Mouse (Mus musculus): Measurements from ENCODE around the gene Tent4b.
A peak's percentile ranks its signal among the peaks of the same experiment; 100 is the strongest.

Tent4b gene

DNA sequence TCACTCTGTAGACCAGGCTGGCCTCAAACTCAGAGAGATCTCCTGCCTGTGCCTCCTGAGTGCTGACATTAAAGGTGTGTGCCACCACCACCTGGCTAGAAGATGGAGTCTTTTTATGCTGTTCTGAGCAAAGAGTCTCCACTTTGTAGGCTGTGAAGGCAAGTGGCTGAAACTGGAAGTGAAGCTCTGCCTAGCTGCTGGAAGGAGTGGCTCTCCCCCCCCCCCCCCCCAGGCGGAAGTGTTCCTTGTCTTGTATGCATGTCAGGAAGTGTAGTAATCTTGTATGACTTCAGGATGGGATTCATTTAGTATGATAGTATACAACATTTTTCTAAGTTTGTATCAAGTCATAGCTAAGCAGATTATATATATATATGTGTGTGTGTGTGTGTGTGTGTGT lies 29.8 kb downstream of the Tent4b start:
- DNase-seq: no peak

DNA sequence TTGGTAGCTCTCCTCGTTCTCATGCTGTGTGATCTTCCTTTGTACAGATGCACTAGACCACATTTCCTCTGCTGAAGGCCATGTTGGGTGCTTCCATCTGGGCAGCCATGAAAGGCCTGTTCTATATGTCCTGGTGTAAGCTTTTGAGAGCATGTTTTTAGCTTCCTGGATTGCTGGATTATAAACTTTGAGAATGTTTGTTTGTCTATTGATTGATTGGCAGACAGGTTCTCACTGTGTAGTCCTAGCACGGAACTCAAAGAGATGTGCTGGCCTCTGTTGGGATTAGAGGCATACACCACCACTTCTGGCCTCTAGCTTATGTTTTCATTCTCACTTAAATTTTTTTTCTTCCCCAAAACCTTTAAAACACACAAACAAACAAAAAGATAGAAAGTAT lies 37.7 kb downstream of the Tent4b start:
- DNase-seq: no peak

DNA sequence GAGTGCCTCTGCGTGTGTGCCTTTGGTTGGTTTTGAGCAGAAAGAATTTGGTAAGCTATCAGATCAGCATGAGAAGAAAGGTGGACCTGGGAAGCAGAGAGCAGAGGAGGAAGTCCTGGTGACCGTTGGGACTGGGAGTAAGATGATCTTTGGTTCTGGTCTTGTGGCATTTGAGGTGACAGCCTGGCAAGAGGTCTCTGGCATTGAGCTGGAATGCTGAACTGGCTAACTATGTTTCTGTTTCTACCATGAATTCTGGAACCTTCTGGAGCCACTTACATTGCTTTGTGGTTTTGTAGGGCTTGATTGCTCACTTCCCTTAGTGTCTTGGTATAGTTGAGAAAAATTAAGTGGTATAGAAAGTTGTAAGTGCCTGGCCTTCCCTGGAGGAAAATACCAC lies 38.6 kb downstream of the Tent4b start:
- no peak for DNase-seq

DNA sequence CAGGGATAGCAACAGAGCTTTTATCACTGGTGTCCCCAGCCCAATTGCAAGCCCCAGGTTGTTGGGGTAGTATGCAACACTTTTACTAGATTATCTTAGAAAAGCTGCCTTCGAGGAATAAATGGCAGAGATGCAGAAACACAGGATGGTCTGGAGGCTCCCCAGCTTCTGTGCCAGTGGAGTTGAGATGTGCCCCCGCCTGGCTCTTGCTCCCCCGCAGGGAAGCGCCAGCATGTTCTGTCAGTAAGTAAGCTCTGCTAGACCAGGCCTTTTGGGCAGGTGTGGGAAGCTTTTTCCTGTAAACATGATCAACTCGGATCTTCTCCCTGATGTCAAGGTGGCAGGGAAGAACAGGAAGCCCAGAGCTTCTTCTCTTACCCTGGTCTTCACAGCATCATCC lies 40.3 kb downstream of the Tent4b start:
- no peak for DNase-seq

DNA sequence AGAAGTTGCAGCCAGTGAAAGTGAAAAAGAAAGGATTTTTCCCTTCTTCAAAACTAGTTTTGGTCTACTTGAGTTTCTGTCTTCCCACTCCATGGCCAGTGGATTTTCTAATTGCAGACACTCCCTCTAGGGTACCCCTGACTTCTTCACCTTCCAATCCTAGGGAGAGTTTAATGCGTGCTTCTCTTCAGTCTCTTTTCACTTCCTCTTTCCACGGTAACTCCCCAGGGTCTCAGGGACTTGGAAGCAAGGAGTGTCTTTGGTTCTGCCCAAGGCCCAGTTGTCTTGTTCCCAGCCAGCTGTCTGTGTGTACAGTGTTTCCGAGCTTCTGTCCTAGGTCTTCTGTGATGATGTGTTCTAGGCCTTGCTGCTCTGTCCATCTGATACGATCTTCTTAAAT lies 42.9 kb downstream of the Tent4b start:
- DNase-seq: no peak

DNA sequence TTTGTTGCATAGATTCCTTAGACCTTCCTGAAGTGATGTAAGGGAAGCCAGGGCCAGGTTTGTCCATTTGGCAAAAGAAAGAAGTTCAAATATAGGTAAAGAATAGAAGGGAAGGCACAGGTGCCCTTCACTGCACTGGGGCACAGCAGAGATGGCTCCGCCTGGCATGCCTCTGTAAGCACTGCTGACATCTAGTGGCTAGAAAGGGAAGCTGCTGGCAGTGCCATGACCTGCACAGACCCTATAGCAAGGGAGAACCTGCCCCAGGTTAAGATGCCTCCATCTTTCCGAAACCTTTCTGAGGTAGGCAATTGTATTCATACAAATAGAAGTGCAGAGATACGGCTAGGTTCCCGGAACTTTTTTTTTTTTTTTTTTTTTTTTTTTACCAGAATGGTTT lies 45.3 kb downstream of the Tent4b start:
- peak; percentile 71 for DNase-seq

DNA sequence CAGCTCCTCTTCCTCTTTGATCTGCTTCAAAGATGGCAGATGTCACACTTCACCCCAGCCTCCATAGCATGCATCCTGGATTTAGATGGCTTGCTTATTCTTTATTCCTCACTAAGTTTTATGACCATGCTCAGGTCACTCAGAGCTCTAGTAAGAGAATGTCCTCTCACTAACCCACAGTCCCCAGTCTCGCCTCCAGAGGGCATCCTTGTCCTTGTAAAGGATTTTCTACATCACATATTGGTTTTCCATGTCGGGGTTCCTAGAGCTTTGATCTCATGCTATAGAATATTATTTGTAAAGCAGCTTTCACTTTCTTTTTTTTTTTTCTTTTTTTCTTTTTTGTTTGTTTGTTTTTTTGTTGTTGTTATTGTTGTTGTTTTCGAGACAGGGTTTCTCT lies 53.8 kb downstream of the Tent4b start:
- DNase-seq: peak; percentile 79

DNA sequence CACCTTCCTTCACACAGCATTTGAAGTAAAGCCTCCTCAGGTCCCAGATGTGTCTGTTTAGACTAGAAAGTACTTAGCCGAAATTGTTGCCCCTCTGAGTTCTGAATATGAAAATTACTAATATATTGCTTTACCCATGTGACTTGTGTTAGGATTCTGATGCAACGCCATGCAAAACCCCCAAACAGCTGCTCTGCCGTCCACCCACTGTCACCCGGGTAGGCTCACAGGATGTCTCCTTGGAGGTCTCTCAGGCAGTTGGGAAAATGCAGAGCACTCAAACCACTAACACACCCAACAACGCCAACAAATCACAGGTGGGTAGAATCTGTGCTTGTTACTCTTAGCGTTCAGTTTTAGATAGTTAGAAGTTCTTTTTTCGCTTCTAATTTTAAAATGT lies 55.9 kb downstream of the Tent4b start:
- DNase-seq: no peak

DNA sequence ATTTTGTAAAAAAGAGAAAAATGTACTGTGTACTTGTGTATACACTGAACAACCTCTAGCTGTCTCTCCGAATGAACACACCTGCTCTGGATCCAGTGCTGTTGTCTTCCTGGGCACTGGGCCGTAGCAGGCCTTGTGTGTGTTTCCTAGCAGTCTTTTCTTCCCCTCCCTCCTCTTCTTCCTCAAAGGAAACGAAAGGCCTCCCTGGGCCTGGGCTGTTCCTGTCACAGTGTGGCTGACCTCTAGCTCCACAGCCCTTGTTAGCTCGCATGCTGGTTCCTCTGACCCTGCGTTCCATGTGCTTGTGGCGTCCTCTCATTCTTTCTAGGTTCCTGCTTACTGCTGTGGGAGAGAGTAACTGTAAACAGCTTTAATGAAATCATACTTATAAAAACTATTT lies 59.0 kb downstream of the Tent4b start:
- no peak for DNase-seq

DNA sequence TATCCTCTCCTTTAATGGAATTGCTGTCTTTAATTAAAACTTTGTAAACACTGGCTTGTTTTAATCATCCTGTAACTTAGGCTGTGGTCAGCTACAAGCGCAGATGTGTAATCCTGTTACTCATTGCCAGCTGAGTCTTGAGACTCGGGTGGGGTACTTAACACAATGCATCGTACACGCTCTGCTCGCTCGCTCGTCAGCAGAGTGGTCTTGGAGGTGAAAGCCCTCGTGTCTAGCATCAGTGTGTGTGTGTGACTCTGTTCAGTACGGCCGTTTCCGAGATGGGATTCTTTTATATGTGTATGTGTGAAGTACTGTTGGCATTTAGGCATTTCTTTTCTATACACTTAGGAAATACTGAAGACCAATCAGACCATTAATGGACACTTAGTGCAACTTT lies 59.5 kb downstream of the Tent4b start:
- DNase-seq: no peak

DNA sequence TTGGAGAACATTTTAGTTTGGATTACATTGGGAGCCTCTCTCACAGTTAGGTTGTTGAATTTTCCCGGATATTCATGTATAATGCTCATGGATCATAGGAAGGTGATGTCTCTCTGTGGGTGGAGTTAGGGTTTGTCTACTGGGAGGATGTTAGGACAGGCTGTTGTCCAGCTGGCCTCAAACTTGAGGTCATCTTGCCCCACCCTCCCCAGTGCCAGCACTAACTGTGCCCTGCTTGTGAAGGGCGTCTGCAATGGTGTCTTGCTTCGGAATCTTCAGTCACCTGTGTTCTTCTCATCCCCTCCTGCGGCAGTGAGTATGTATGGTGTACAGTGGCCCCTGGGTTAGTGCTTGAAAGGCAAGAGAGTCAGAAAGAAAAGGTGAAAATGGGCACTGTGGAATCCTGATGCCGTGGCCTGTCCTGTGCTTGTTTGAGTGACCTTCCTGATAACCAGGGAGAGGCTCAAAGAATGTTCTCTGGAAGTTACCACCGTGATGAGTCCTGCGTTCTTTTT lies 61.5 kb downstream of the Tent4b start:
- DNase-seq: no peak

DNA sequence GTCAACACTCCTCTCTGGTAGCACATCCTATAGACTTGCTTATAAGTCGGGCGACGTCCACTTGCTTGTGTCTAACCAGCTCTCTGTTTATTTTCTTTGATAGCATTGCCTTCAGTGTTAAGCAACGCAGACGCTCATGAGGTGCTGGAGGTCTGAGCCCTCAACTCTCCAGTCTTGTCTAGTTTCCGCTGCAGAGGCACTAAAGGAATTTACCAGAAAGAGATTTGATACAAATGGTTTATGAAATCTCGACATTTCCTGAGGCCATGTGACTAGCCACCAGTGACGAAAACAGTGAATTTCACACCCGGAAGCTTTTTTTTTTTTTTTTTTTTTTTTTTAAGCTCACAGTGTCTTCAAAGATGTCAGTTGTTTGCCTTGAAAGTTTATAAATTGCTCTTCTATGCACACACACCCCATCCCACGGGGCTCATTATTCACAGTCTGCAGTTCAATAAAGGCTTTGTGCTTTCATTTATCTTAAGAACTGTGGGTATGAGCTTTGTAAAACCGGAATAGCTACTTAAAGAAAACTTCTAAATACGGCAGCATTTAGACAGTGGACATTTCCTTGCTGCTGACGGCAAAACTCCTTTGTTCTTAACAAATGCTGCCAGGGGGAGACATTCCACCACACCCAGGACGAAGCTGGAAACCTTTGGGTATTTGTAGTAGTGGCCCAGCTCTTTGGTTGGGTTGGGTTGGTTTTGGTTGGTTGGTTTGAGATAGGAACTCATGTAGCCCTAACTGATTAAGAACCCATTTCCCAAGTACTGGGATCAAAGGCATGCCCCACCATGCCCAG lies 64.0 kb downstream of the Tent4b start:
- DNase-seq: no peak

DNA sequence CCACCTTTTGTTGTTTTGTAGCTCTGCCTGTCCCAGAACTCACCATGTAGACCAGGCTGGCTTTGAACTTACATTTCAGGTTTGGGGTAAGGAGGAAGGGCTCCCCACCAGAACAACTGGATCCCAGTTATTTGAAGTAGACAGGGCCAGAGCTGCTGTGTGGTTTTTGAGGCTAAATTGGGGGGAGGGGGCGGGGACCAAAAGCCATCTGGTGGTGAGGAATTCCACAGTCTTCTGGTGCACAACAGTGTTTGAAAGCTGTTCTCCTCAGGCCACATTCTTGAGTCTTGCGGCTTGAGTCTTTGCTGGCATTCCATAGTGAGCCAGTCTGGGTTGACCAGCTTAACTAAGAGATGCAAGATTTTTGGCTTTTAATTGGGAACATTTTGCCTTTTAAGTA lies 66.5 kb downstream of the Tent4b start:
- peak; percentile 48 for DNase-seq

DNA sequence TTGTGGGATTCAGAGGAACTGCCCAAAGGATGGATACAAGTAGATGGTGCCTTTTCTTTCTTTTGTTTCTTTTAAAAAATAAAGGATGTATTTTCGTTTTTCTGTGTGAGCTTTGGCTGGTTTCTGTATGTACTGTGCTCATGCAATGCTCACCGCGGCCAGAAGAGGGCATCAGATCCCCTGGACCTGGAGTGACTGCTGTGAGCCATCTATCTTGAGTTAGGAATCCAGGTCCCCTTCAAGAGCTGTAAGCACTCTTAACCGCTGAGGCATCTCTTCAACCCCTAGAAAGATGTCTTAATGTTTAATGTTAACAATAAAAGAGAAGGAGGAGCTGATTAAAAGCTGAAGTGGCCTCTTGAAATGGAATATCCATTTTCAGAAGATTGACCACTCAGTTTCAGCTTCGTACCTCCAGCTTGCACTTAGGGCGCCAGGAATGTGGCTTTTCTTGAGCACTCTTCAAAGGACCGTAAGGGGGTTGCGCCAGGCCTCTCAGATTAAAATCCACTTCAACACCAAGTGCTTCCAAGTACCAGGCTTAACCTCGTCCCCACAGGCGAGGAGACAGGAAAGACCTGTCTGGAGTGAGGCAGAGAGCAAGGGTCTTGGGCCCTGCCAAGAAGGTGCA lies 67.3 kb downstream of the Tent4b start:
- peak; percentile 93 for DNase-seq

DNA sequence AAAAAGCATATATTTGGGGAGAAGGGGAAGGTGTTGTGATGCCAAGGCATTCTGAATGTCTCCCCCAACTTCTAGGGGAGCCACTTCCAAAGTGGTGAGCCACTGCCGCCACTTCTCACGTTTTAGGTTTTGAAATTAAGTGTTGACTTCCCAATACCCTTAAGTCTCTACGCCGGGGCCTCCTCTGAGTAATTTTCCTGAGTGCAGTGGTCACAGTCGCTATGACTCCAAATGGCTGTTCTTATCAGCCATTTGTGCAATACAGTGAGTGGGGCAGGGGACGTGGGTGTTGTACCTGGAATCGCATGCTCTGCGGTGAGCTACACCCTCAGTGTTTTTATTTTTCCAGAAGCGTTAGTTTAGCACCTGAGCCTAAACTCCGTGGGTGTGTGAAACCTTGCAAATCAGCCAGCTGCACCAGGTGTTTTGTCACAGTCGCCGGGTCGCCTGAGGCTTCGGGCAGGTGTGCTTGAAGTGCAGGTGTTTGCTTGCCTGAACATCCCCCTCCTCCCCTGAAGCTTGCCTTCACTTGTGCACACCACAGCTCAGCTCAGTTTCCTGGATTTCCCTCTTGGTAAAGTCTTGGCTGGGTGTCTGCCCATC lies 67.9 kb downstream of the Tent4b start:
- peak; percentile 38 for DNase-seq

DNA sequence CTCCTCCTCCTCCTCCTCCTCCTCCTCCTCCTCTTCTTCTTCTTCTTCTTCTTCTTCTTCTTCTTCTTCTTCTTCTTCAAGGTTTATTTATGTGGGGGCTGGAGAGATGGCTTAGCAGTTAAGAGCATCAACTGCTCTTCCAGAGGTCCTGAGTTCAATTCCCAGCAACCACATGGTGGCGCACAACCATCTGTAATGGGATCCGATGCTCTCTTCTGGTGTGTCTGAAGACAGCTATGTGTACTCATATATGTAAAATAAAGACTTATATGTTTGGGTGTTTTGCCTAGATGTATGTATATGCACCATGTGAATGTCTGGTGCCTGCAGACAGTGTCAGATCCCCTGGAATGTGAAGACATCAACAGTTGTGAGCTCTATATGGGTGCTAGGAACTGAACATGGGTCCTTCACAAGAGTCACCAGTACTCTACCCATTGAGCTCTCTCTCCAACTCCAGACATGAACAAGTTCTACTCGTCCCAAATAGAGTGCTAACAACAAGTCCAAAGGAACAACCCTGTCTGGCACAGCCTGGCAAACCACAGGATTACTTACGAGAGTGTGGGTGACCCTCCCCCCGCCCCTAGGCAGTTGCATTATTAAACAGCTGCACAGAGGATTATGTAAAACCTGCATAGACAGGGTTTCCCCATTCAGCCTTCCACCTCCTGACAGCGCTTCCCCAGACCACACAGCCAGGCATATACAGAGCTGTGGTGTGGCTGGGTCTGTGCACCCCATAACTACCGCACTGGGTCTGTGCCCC lies 70.3 kb downstream of the Tent4b start:
- DNase-seq: no peak

DNA sequence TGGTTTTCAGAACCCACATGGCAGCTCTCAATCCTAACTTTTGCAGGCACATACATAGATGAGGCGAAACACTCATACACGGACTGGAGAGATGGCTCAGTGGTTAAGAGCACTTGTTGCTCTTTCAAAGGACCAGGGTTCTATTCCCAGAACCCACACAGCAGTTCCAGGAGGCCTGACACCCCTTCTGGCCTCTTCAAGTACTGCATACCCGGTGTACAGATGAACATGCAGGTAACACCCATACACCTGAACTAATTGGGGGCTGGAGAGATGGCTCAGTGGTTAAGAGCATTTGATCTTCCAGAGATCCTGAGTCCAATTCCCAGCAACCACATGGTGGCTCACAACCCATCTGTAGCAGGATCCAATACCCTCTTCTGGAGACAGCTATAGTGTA lies 71.1 kb downstream of the Tent4b start:
- no peak for DNase-seq

DNA sequence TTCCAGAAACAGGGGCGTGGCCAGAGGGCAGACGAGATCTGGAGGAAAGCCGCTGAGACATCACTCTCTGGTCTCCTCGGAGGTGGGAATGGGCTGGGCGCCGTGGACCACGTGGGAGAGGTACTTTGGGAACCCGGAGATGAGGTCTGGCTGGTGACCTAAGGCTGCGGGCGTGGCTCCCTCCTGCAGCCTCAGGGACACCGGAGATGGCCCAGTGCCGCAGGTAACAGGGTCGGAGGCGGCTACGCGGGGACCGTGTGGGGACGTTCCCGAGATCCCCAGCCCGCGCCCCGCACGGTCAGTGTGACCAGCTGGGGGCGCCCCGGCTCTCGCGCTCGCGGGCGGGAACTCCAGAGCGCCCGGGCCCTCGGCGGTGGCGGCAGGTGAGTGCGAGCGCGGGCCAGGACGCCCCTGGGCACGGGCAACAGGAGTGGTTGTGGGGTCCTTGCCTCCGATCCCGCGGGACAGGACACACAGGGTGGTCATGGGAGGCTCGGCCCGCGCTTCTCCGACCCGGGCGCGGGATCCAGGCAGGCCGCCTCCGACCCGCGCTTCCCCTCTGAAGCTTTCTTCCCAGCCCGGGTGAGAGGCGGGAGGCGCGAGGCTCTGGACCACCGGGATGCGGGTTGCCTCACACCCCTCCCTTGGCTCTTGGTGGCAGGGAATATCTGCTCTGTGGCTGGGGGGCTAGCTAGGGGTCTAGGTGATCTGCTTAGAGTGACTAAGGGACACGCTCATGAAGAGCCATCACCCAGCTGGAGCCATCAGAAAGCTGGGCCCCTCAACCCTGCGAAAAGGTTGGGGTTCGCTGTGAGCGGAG lies 73.4 kb downstream of the Tent4b start, which contains the start of gene Adcy7:
Gene Adcy7 (plus strand): TSS at position 173 of the 820 bp plus-strand sequence.
- peak; percentile 76 for DNase-seq

DNA sequence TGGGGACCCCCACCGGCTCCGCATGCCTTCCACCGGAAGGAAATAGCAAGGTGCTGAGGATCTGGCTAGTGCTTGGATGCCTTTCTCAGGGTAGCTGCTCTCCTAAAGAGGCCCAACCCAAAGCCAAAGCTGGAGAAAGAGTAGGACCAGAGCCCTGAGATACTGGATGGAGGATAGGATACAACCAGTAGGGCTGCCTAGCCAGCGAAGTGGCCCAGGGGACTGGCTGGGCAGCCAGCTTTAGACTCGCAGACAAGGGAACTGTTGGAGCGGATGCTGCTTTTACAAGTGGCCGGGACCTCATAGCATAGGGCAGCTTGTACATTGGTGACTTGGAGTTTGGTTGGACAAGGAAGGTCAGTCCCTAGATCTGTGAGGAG lies 74.0 kb downstream of the Tent4b start:
- DNase-seq: no peak

DNA sequence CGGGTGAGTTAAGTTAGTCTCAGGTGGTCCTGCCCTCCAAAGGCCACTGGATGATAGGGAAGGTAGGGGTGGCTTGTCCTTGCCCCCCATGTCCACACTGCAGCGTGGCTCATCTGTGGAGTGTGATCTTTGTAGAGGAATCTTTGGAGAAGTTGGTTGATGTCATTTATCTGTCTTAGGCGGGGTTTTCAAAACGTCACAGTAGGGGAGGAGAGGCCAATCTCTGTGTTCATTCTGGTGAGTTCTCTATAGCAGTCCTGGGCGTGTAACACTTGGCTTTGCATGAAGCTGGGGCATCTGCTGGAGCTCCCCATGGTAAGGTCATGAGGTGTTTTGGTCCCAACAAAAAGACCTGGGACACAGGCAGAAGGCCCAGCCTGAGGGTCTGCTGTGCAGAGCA lies 75.1 kb downstream of the Tent4b start:
- DNase-seq: no peak

DNA sequence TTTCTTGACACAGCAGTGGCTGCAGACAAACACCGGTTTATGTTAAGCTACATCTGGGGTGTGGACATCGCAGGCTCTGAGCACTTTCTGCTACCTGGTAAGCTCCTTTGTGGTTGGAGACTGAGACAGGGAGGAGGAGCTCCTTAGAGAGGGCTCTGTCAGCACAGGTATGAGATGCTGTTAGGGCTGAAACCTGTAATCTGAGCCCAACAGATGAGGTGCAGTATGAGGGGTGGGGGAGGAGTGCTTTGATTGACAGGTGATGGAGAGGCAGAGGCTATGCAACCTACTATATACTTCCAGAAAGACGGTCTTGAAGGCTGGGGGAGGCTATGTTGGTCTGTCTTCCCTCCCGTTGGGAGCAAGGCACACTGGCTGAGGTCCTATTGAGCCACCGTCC lies 80.2 kb downstream of the Tent4b start:
- DNase-seq: no peak

DNA sequence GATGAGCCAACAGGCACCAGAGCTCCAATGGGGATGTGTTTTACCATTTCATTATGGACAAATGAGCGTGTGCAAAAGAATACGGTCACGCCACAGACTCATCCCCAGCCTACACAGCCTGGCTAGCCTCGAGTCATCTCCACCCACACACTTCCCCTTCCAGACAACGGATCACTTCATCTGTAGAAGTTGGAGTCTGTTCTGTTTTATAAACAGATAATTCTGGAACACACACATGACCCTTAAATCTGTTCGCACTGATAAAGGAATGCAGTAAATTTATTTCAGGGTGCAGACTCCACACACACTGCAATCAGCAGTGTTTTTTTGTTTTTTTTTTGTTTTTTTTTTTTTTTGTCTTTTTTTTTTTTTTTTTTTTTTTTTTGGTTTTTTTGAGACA lies 80.7 kb downstream of the Tent4b start:
- peak; percentile 59 for DNase-seq

Data from lung, postnatal 10 days (tissue).